Mouse (Mus musculus) intestine, embryonic 16.5 days (tissue): Measurements from ENCODE around the gene Ntn1. TPM values are rescaled to one million over a fixed set of nuclear protein-coding genes. Genes with fewer than 3 reads are reported as not detected.

Experiments
- ATAC-seq: fragments of 200-750 bp; cut with Nextera tagmentation; 2 replicates; pipeline ENCODE4 v1.8.0; 2017; ENCODE audit warnings: moderate TSS enrichment, moderate library complexity
- H3K27ac ChIP-seq: fragments of 300-500 bp; sonication (generic); 2 replicates; pipeline ENCODE4 v1.5.1; 2014; ENCODE audit warnings: mild to moderate bottlenecking, low read length
- H3K27me3 ChIP-seq: fragments of 300-500 bp; sonication (generic); replicated peaks from 2 replicates; pipeline ENCODE4 v1.6.1; 2014; ENCODE audit warnings: low read length, control low read depth, mixed read lengths; ENCODE audit not compliant: control insufficient read depth, insufficient read depth
- H3K36me3 ChIP-seq: fragments of 300-500 bp; sonication (generic); 2 replicates; pipeline ENCODE4 v1.6.1; 2014; ENCODE audit warnings: low read length, control low read depth; ENCODE audit not compliant: control insufficient read depth, insufficient read depth
- H3K4me1 ChIP-seq: fragments of 300-500 bp; sonication (generic); 2 replicates; pipeline ENCODE4 v1.6.1; 2014; ENCODE audit warnings: low read length, control low read depth, mixed read lengths; ENCODE audit not compliant: control insufficient read depth, insufficient read depth
- H3K4me2 ChIP-seq: fragments of 300-500 bp; sonication (generic); 2 replicates; pipeline ENCODE4 v1.6.1; 2014; ENCODE audit warnings: low read depth, low read length, control low read depth
- H3K4me3 ChIP-seq: fragments of 300-500 bp; sonication (generic); 2 replicates; pipeline ENCODE4 v1.5.1; 2014; ENCODE audit warnings: mild to moderate bottlenecking, low read length
- H3K9ac ChIP-seq: fragments of 300-500 bp; sonication (generic); 2 replicates; pipeline ENCODE4 v1.6.1; 2014; ENCODE audit warnings: low read depth, low read length
- H3K9me3 ChIP-seq: fragments of 300-500 bp; sonication (generic); 2 replicates; pipeline ENCODE4 v1.6.1; 2016; ENCODE audit warnings: low read length, control low read depth; ENCODE audit not compliant: control insufficient read depth
- WGBS: fragments of 180-500 bp; shearing (Covaris S2); extraction: QIAGEN DNeasy Blood & Tissue Kit; methylation state at CpG from one replicate; pipeline ENCODE4 v1.1.7; 2014; 5-methylcytosine and 5-hydroxymethylcytosine counted together
- polyA plus RNA-seq: library from polyadenylated mRNA; unstranded; fragments of >200 nt; fragmentation: Nextera tagmentation; extraction: Ambion mirVana; gene quantifications from 2 replicates; pipeline ENCODE4 v1.2.1, GENCODE M21; 2015

Ntn1 gene
- polyA plus RNA-seq, 1 experiment from 2014 or later, result 5.6 TPM

- no peak overlapping the region for H3K4me2 ChIP-seq
- no peak overlapping the region for H3K27ac ChIP-seq
- ATAC-seq, result no peak
- peaks cover 8% of the 10 kb centered on the region; the same call in 1 of the 2 replicates for H3K4me1 ChIP-seq
- H3K4me3 ChIP-seq, result no peak overlapping the region
- WGBS, result 79% methylated on average over 5 of the region's 5 CpGs
- H3K27me3 ChIP-seq, result peaks cover 4% of the 10 kb centered on the region; the same call in 1 of the 2 replicates
- H3K36me3 ChIP-seq, result no peaks in the 10 kb centered on the region
- H3K9ac ChIP-seq, result no peak overlapping the region
- H3K9me3 ChIP-seq, result no peaks in the 10 kb centered on the region
Measured at GRCm38 (mm10) chr11:68436376-68436775, 35.8 kb upstream of the Ntn1 start.

GRCm38 (mm10) chr11:68435601-68436000 lies 35.0 kb upstream of the Ntn1 start:
- no peak for ATAC-seq
- Histone ChIP-seq H3K9me3 (no peaks in the 10 kb centered on the region), H3K27ac (no peak overlapping the region), H3K27me3 (peaks cover 4% of the 10 kb centered on the region; the same call in 1 of the 2 replicates), H3K4me1 (peaks cover 8% of the 10 kb centered on the region; the same call in 1 of the 2 replicates), H3K4me2 (no peak overlapping the region), H3K36me3 (no peaks in the 10 kb centered on the region), H3K4me3 (no peak overlapping the region), H3K9ac (no peak overlapping the region)
- 93% methylated on average over 4 of the region's 4 CpGs for WGBS

- 82% methylated on average over 2 of the region's 2 CpGs for WGBS
- peaks cover 4% of the 10 kb centered on the region; the same call in 1 of the 2 replicates for H3K27me3 ChIP-seq
- no peaks in the 10 kb centered on the region for H3K9me3 ChIP-seq
- no peaks in the 10 kb centered on the region for H3K36me3 ChIP-seq
- H3K4me3 ChIP-seq, result no peak overlapping the region
- H3K27ac ChIP-seq, result no peak overlapping the region
- no peak for ATAC-seq
- H3K4me2 ChIP-seq, result no peak overlapping the region
- no peak overlapping the region for H3K9ac ChIP-seq
- peaks cover 8% of the 10 kb centered on the region; the same call in 1 of the 2 replicates for H3K4me1 ChIP-seq
Measured at GRCm38 (mm10) chr11:68434697-68435096, 34.1 kb upstream of the Ntn1 start.

- WGBS, result 77% methylated on average over 5 of the region's 5 CpGs
- Histone ChIP-seq H3K9ac (no peak overlapping the region), H3K4me2 (no peak overlapping the region), H3K27me3 (peaks cover 4% of the 10 kb centered on the region; the same call in 1 of the 2 replicates), H3K9me3 (no peaks in the 10 kb centered on the region), H3K36me3 (no peaks in the 10 kb centered on the region), H3K4me1 (peaks cover 8% of the 10 kb centered on the region; the same call in 1 of the 2 replicates), H3K27ac (no peak overlapping the region), H3K4me3 (no peak overlapping the region)
- no peak for ATAC-seq
Measured at GRCm38 (mm10) chr11:68433534-68433933, 32.9 kb upstream of the Ntn1 start.

GRCm38 (mm10) chr11:68432361-68433021 lies 31.9 kb upstream of the Ntn1 start:
- WGBS, result 24% methylated on average over 23 of the region's 23 CpGs
- H3K4me3 ChIP-seq, result peak overlapping the region; percentile 53
- peaks cover 8% of the 10 kb centered on the region; the same call in 1 of the 2 replicates for H3K4me1 ChIP-seq
- H3K27ac ChIP-seq, result no peak overlapping the region
- peak overlapping the region; percentile 15; the same call in 1 of the 2 replicates for H3K9ac ChIP-seq
- no peaks in the 10 kb centered on the region for H3K9me3 ChIP-seq
- peak overlapping the region; percentile 75 for H3K4me2 ChIP-seq
- peaks cover 4% of the 10 kb centered on the region; the same call in 1 of the 2 replicates for H3K27me3 ChIP-seq
- no peaks in the 10 kb centered on the region for H3K36me3 ChIP-seq
- ATAC-seq, result no peak

GRCm38 (mm10) chr11:68431699-68432360 lies 31.2 kb upstream of the Ntn1 start, which contains the start of gene Pik3r5:
Pik3r5 (plus strand) TSS chr11:68432121.
- 5% methylated on average over 35 of the region's 35 CpGs for whole genome bisulfite sequencing
- no peaks in the 10 kb centered on the region for H3K9me3 ChIP-seq
- ATAC-seq, result peak; percentile 94
- H3K4me1 ChIP-seq, result peaks cover 8% of the 10 kb centered on the region; the same call in 1 of the 2 replicates
- peak within 1 kb of the TSS; percentile 66 for H3K9ac ChIP-seq
- peak within 1 kb of the TSS; percentile 75 for H3K4me2 ChIP-seq
- no peak within 1 kb of the TSS for H3K27ac ChIP-seq
- peaks cover 4% of the 10 kb centered on the region; the same call in 1 of the 2 replicates for H3K27me3 ChIP-seq
- H3K4me3 ChIP-seq, result peak within 1 kb of the TSS; percentile 53
- no peaks in the 10 kb centered on the region for H3K36me3 ChIP-seq

- Histone ChIP-seq H3K4me2 (no peak overlapping the region), H3K4me1 (peaks cover 8% of the 10 kb centered on the region; the same call in 1 of the 2 replicates), H3K27ac (no peak overlapping the region), H3K27me3 (peaks cover 4% of the 10 kb centered on the region; the same call in 1 of the 2 replicates), H3K9me3 (no peaks in the 10 kb centered on the region), H3K9ac (no peak overlapping the region), H3K4me3 (no peak overlapping the region), H3K36me3 (no peaks in the 10 kb centered on the region)
- no peak for ATAC-seq
- WGBS, result 57% methylated on average over 5 of the region's 5 CpGs
Measured at GRCm38 (mm10) chr11:68430662-68431061, 30.0 kb upstream of the Ntn1 start.

GRCm38 (mm10) chr11:68427083-68427570 lies 26.5 kb upstream of the Ntn1 start:
- Histone ChIP-seq H3K9ac (no peak overlapping the region), H3K4me1 (peaks cover 5% of the 10 kb centered on the region; the same call in 1 of the 2 replicates), H3K9me3 (no peaks in the 10 kb centered on the region), H3K36me3 (no peaks in the 10 kb centered on the region), H3K4me2 (no peak overlapping the region), H3K4me3 (no peak overlapping the region), H3K27me3 (0 out of 2 replicates have a peak, but pooled peaks cover 2% of the 10 kb centered on the region), H3K27ac (no peak overlapping the region)
- no peak for ATAC-seq
- 76% methylated on average over 5 of the region's 5 CpGs for WGBS
